Mouse (Mus musculus): Measurements from ENCODE around the gene Bri3. TPM values are rescaled to one million over a fixed set of nuclear protein-coding genes. Genes with fewer than 3 reads are reported as not detected.
"Not testable (repeated sequence)": the region's sequence is repeated elsewhere in the genome, so short reads cannot be mapped to it uniquely, and the experiment has no call there.

Bri3 gene
- polyA plus RNA-seq, 1 experiment from 2014 or later, result 139 TPM

DNA sequence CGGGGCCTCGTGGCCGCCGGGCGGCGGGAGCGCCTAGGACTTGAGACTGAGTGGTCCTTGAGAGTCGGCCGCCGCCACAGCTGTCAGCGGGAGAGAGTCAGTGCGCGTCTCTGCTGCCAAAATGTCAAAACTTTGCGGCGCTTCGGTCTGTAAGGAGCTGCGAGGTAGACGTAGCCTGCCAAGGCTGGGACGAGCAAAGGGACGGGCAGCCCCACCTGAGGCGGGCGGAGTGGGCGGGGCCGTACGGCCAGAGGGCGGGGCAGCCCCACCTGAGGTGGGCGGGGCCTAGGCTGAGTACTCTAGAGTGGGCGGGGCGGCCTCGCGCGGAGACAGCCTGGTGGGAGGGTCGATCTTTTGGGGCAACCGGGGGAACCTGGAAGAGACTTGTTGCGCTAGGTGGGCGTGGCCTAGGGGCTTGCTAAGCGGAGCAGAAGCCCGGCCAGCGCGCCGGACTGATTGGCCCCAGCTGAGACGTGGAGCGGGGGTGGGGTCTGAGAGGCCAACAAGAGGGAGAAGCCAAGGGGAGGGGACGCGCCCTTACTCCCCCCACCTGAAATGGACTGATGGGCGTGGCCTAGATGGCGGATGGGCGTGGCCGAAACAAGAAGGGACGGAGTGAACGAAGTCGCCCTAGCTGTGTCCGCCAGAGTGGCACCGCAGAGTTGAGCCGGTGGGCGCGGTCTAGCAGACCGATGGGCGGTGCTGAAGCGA, 113.8 kb downstream of the Bri3 start, which contains the start of gene Baiap2l1:
Baiap2l1 (minus strand) TSS at position 232 of the 711 bp plus-strand sequence.
- no peaks in the 10 kb centered on the region for H3K9me3 ChIP-seq
- H3K4me3 ChIP-seq (replicated peaks), result peak within 1 kb of the TSS; percentile 49
- H3K4me2 ChIP-seq, result peak within 1 kb of the TSS; percentile 86
- peak; percentile 95 for ATAC-seq (ENCODE audit: low FRiP score)
- H3K27me3 ChIP-seq, result peaks cover 32% of the 10 kb centered on the region
- no peaks in the 10 kb centered on the region for H3K36me3 ChIP-seq (replicated peaks)
- H3K4me1 ChIP-seq, result peaks cover 19% of the 10 kb centered on the region
- WGBS, result under 1% methylated on average over 60 of the region's 60 CpGs
- no peak within 1 kb of the TSS for H3K27ac ChIP-seq
- peak within 1 kb of the TSS; percentile 46; the same call in 1 of the 2 replicates for H3K9ac ChIP-seq

DNA sequence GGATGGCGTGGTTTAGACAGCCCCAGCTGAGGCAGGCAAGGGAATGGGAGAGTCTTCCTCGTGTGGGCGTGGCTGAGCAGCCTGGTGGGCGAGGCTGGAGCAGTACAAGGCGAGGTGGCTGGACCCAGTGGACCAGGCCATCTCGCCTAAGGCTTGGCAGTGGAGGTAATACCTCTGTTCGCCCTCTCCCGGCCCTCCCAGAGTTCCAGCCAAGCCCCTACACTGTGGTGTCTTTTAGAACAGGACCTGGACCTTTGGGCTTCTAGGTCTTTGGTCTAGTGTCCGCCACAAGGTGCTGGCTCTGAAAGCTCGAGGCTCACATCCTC, 114.3 kb downstream of the Bri3 start:
- Histone ChIP-seq H3K27ac (no peak overlapping the region), H3K27me3 (peaks cover 32% of the 10 kb centered on the region), H3K36me3 (replicated peaks) (no peaks in the 10 kb centered on the region), H3K4me3 (replicated peaks) (peak overlapping the region; percentile 49), H3K4me2 (peak overlapping the region; percentile 86), H3K9me3 (no peaks in the 10 kb centered on the region), H3K4me1 (peaks cover 19% of the 10 kb centered on the region), H3K9ac (0 out of 2 replicates have a peak overlapping the region, but pooled peaks have one; percentile 46)
- no peak; the same call in 1 of the 2 replicates for ATAC-seq (ENCODE audit: low FRiP score)
- 6% methylated on average over 10 of the region's 10 CpGs for WGBS

GRCm38 (mm10) chr5:144359886-144360285, 115.6 kb downstream of the Bri3 start:
- Histone ChIP-seq H3K27ac (no peak overlapping the region), H3K27me3 (peaks cover 32% of the 10 kb centered on the region), H3K4me2 (no peak overlapping the region), H3K9ac (no peak overlapping the region), H3K9me3 (no peaks in the 10 kb centered on the region), H3K36me3 (replicated peaks) (no peaks in the 10 kb centered on the region), H3K4me3 (replicated peaks) (no peak overlapping the region), H3K4me1 (peaks cover 19% of the 10 kb centered on the region)
- 85% methylated on average over 6 of the region's 6 CpGs for WGBS
- ATAC-seq (ENCODE audit: low FRiP score), result no peak

DNA sequence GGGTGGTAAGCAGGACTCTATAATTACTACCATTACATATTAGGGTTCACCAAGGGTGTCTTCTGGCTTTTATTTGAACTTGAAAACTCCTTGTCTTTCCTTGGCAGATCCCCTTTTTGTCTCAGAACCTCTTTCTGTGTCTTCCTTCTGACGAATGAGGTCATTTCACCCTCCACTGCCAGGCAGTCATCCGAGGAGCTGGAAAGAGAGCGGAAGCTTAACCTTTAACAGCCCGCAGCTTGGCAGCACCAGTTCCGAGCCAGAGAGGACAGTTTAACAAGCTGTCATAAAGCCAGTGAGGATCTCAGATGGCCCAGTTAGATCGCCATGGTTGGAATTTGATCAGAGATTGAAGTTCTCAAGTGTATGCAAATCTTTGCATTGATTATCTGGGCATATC, 116.1 kb downstream of the Bri3 start:
- H3K27ac ChIP-seq, result no peak overlapping the region
- no peak overlapping the region for H3K4me2 ChIP-seq
- no peaks in the 10 kb centered on the region for H3K9me3 ChIP-seq
- ATAC-seq (ENCODE audit: low FRiP score), result no peak
- H3K9ac ChIP-seq, result no peak overlapping the region
- H3K27me3 ChIP-seq, result peaks cover 32% of the 10 kb centered on the region
- H3K36me3 ChIP-seq (replicated peaks), result no peaks in the 10 kb centered on the region
- WGBS, result 68% methylated on average over 6 of the region's 6 CpGs
- peaks cover 19% of the 10 kb centered on the region for H3K4me1 ChIP-seq
- no peak overlapping the region for H3K4me3 ChIP-seq (replicated peaks)

GRCm38 (mm10) chr5:144364680-144365357, 120.6 kb downstream of the Bri3 start:
- ATAC-seq (ENCODE audit: low FRiP score), result no peak
- Histone ChIP-seq H3K27ac (no peak overlapping the region), H3K4me1 (no peaks in the 10 kb centered on the region)

GRCm38 (mm10) chr5:144366551-144366950, 122.3 kb downstream of the Bri3 start:
- not testable (repeated sequence) for H3K9ac ChIP-seq; ATAC-seq (ENCODE audit: low FRiP score); H3K4me2 ChIP-seq; H3K36me3 ChIP-seq (replicated peaks); H3K27me3 ChIP-seq; H3K27ac ChIP-seq; H3K9me3 ChIP-seq; H3K4me1 ChIP-seq; H3K4me3 ChIP-seq (replicated peaks)
- WGBS, result 84% methylated on average over 6 of the region's 6 CpGs

More at GRCm38 (mm10) chr5:144364680-144365357, 120.6 kb downstream of the Bri3 start:
- Histone ChIP-seq H3K27me3 (no peaks in the 10 kb centered on the region), H3K4me3 (replicated peaks) (no peak overlapping the region), H3K4me2 (no peak overlapping the region), H3K9ac (no peak overlapping the region), H3K36me3 (replicated peaks) (no peaks in the 10 kb centered on the region), H3K9me3 (no peaks in the 10 kb centered on the region)
- 96% methylated on average over 8 of the region's 11 CpGs for WGBS

- H3K27ac ChIP-seq, result no peak overlapping the region
- 90% methylated on average over 9 of the region's 9 CpGs for WGBS
- H3K4me3 ChIP-seq (replicated peaks), result no peak overlapping the region
- H3K9ac ChIP-seq, result no peak overlapping the region
- peaks cover 4% of the 10 kb centered on the region for H3K4me1 ChIP-seq
- no peak overlapping the region for H3K4me2 ChIP-seq
- no peaks in the 10 kb centered on the region for H3K36me3 ChIP-seq (replicated peaks)
- no peaks in the 10 kb centered on the region for H3K27me3 ChIP-seq
- H3K9me3 ChIP-seq, result no peaks in the 10 kb centered on the region
- ATAC-seq (ENCODE audit: low FRiP score), result no peak
These were observed 124.5 kb downstream of the Bri3 start for GRCm38 (mm10) chr5:144368661-144369205.

DNA sequence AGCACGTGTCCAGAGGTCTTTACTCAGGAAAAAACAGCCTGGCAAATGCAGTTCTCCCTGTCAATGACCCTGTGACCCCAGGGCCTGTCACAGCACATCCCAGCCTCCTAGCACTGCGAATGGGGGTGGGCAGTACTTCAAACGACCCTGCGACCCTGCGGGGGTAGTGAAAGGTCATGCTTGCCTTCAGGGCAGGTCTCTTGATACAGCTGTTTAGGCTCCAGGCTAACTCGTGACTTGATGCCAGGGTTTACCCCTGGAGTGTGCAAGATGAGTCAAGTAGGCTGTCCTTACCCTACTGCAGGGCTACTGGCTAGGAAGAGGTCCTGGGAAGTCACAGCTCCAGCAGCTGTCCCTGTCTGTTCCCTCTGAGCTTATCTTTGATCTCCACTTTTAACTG, 126.7 kb downstream of the Bri3 start:
- no peak overlapping the region for H3K4me3 ChIP-seq (replicated peaks)
- H3K4me2 ChIP-seq, result no peak overlapping the region
- no peaks in the 10 kb centered on the region for H3K9me3 ChIP-seq
- H3K27me3 ChIP-seq, result no peaks in the 10 kb centered on the region
- WGBS, result 10% methylated on average over 6 of the region's 6 CpGs
- ATAC-seq (ENCODE audit: low FRiP score), result no peak
- peaks cover 4% of the 10 kb centered on the region for H3K4me1 ChIP-seq
- H3K36me3 ChIP-seq (replicated peaks), result no peaks in the 10 kb centered on the region
- no peak overlapping the region for H3K9ac ChIP-seq
- H3K27ac ChIP-seq, result no peak overlapping the region

DNA sequence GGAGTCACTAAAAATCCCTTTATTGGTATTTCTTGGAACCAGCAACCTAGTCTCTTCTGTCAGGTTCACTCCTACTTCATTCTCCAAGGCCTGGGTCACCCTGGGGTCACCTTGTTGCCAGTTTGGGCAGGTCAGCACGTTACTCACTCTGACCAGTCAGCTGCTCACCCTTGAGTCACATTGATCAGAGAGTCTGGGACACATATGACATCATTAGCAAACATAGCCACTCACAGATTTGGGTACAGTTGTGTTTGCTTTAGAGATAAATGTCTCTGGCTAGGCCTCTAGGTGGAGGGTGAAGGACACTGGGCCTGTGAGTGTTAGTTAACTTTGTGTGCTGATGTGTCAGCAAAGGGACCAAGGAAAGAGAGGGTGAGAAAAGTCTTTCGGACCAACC, 127.9 kb downstream of the Bri3 start:
- H3K4me1 ChIP-seq, result peaks cover 4% of the 10 kb centered on the region
- H3K9ac ChIP-seq, result no peak overlapping the region
- no peaks in the 10 kb centered on the region for H3K36me3 ChIP-seq (replicated peaks)
- H3K9me3 ChIP-seq, result no peaks in the 10 kb centered on the region
- H3K4me3 ChIP-seq (replicated peaks), result no peak overlapping the region
- H3K27me3 ChIP-seq, result no peaks in the 10 kb centered on the region
- no peak overlapping the region for H3K4me2 ChIP-seq
- ATAC-seq (ENCODE audit: low FRiP score), result no peak
- no peak overlapping the region for H3K27ac ChIP-seq
- WGBS, result 84% methylated on average over 2 of the region's 2 CpGs

DNA sequence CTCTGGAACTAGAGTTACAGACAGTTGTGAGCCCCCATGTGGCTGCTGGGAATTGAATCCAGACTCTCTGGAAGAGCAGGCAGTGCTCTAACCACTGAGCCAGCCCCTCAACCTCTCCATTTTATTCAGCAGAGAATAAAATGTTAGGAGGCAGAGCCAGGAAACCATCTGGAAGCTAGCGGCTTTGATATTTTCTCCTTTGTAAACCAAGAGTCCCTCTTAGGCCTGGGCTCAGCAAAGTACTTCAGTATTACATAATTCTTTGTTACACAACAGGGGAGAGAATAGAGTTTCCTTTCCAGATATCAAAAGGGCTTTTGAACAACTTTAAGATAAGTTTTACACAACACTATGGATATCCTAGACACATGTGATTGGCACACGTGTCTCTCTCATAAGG, 128.6 kb downstream of the Bri3 start:
- H3K4me1 ChIP-seq, result peaks cover 4% of the 10 kb centered on the region
- H3K9me3 ChIP-seq, result no peaks in the 10 kb centered on the region
- no peak overlapping the region for H3K27ac ChIP-seq
- WGBS, result 92% methylated on average over 2 of the region's 2 CpGs
- no peak for ATAC-seq (ENCODE audit: low FRiP score)
- no peak overlapping the region for H3K4me2 ChIP-seq
- H3K27me3 ChIP-seq, result no peaks in the 10 kb centered on the region
- no peaks in the 10 kb centered on the region for H3K36me3 ChIP-seq (replicated peaks)
- no peak overlapping the region for H3K9ac ChIP-seq
- no peak overlapping the region for H3K4me3 ChIP-seq (replicated peaks)

GRCm38 (mm10) chr5:144379431-144379830, 135.2 kb downstream of the Bri3 start:
- H3K36me3 ChIP-seq (replicated peaks), result no peaks in the 10 kb centered on the region
- no peaks in the 10 kb centered on the region for H3K9me3 ChIP-seq
- ATAC-seq (ENCODE audit: low FRiP score), result no peak
- no peaks in the 10 kb centered on the region for H3K27me3 ChIP-seq
- no peak overlapping the region for H3K27ac ChIP-seq
- H3K4me3 ChIP-seq (replicated peaks), result no peak overlapping the region
- H3K9ac ChIP-seq, result no peak overlapping the region
- WGBS, result 90% methylated on average over 4 of the region's 4 CpGs
- no peak overlapping the region for H3K4me2 ChIP-seq
- H3K4me1 ChIP-seq, result no peaks in the 10 kb centered on the region

DNA sequence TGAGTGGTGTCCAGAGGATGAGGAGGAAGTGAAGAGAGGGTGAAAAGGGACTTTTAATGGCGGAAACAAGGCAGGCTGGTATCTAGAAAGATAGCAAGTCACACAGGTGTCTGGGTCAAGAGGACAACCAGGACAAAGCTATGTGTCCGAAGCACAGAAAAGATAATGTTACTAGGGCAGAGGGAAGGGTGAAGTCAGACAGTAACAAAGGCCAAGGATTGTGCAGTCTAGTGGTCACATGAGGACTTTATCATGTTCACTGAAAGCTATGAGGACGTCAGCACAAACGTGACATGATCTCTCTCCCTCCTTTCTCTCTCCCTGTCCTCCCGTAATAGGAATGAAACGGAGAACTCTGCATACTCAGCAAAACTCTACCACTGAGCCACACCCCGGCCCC, 136.5 kb downstream of the Bri3 start:
- Histone ChIP-seq H3K9me3 (no peaks in the 10 kb centered on the region; the same call in 1 of the 2 replicates), H3K4me1 (no peaks in the 10 kb centered on the region), H3K27me3 (no peaks in the 10 kb centered on the region), H3K4me2 (no peak overlapping the region), H3K36me3 (replicated peaks) (no peaks in the 10 kb centered on the region), H3K4me3 (replicated peaks) (no peak overlapping the region), H3K27ac (no peak overlapping the region), H3K9ac (no peak overlapping the region)
- no peak for ATAC-seq (ENCODE audit: low FRiP score)
- WGBS, result 92% methylated on average over 7 of the region's 7 CpGs
